Mouse (Mus musculus): ENCODE data around the gene Ehmt2.

DNA sequence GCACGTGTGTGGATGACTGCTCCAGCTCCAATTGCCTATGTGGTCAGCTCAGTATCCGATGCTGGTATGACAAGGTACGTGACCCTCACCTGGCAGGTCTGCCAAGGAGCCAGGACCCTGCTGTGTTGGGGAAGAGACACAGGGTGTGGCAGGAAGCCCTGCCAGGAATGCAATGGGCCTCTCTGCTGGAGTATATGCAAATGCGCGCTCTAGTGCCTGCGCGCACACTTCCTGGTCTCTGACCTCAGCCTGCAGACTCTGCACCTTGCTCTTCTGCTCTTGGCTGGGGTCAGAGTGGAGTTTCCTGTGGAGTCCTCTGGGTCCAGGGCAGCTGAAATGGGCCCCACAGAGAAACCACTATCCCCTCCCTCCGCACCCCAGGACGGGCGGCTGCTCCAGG lies 12.7 kb downstream of the Ehmt2 start:
- TF ChIP-seq POLR2A (IDR thresholded peaks at IDR 0.05; ENCODE audit: low read depth, low read length) (no peak), CTCF (IDR thresholded peaks at IDR 0.05; ENCODE audit: extremely low read depth, insufficient read length, insufficient replicate concordance, low read depth, low read length) (no peak)
